Comparison of ENCODE assay signal across 2 mouse cellular contexts in the genomic region with DNA sequence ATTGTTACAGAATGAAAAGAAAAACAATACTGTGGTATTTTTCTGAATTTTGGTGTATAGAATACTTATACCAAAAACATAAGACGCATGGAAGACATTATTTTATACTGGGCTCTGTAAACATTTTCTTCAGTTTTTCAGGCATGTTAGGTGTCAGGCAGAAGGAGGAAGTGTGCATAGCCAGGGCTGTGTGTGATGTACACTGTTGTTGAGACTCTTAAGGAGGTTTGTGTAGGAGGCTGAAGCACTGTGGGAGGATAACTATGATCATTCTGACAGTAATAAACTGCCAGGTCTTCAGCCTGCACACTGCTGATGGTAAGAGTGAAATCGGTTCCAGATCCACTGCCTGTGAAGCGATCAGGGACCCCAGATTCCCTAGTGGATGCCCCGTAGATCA.
DNase-seq lines count a peak whose midpoint lies in the region; ATAC-seq lines count a peak whose summit lies in the region.

No protein-coding gene starts in this region.

- peak; percentile 92 for ATAC-seq in frontal cortex, adult (ENCODE audit: low TSS enrichment)

- DNase-seq in right cerebral cortex, adult 18-20 months = peak; percentile 4
